Mouse (Mus musculus) MEL (cell line): ENCODE measurements around the gene Antxrl.

Experiments
- MXI1 ChIP-seq: IDR thresholded peaks from 2 replicates; pipeline ENCODE4 v1.6.1; 2011; ENCODE audit warnings: mild to moderate bottlenecking, low read depth, low read length, improper control_type of control experiment
- USF1 ChIP-seq: IDR thresholded peaks from 2 replicates; pipeline ENCODE4 v1.6.1; 2014; ENCODE audit warnings: low read depth, mild to moderate bottlenecking, inconsistent platforms, low read length, improper control_type of control experiment, moderate library complexity

DNA sequence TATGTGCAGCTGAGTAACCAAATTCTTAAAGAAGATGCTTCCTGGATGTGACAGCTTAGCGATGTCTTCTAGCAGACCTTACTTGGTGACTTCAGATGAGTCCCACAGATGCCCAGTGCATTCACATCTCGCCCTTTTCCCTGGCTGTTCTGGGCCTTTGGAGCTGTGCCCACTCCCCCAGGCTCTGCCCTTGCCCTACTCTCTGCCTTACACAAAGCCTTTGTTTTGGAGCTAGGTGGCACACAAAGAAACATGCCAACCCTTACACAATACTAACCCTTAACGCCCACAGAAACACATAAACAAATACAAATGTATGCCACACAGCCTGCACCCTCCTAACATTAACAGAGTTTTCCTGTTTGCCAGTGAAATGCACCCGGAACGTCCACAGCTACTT, 43.7 kb downstream of the Antxrl start:
- TF ChIP-seq MXI1: no peak
- no peak for TF ChIP-seq USF1
